Mouse (Mus musculus): Measurements from ENCODE around the gene Gm7544. TPM values are rescaled to one million over a fixed set of nuclear protein-coding genes. Genes with fewer than 3 reads are reported as not detected.
"Not testable (repeated sequence)": the region's sequence is repeated elsewhere in the genome, so short reads cannot be mapped to it uniquely, and the experiment has no call there.

Gene Gm7544
- not detected in 2 replicates for total RNA-seq (2021)
- long read RNA-seq, experiment 1, result 0 reads
- long read RNA-seq, experiment 2, result 0 reads

GRCm38 (mm10) chr1:82955913-82956312 is at the start of gene Gm7544:
Gm7544 (minus strand) TSS chr1:82956013.
- DNase-seq, result not testable (repeated sequence)

GRCm38 (mm10) chr1:83000306-83000705 is 44.5 kb upstream of the Gm7544 start, which contains the start of gene Gm47959:
Gm47959 (plus strand) TSS chr1:83000548.
- not testable (repeated sequence) for DNase-seq

DNA sequence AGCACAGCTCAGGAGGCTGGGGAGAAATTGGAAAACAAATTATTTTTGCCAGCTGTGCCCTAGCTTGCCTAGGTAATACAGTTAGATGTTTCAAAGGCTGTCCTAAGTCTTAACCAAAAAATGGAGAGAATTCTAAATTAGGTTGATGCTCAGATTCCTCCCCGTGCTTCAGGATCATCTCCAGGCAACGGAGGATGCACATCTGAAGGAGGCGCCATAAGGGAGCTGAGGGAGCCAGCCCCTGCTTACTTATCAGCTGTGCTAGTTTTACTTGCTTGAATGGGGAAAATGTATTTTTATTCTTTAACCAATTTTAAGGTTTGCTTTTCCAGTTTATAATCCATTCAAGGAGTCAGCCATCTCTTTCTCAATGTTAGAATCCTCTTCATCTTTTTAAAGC is 38.1 kb upstream of the Gm7544 start:
- no peak for DNase-seq

GRCm38 (mm10) chr1:82992093-82992492 is 36.3 kb upstream of the Gm7544 start:
- no peak for DNase-seq

DNA sequence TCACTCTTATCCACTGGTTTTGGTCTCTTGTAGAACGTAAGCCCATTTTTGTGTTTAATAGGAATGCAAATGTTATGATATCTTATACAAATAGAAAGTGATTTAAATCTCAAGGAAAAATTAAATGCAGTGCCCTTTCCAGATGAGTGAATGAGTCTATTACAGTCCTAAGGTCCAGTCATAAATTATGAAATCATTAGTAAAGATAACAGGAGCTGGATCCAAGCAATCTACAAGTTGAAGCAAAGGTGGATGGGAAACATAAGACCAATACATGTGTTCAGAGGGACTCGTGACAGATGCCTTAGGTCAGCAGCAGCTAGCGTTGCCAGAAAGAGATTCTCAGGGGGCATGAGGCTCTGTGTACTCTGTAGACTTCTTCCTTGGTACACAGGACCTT is 35.8 kb upstream of the Gm7544 start:
- no peak for DNase-seq

DNA sequence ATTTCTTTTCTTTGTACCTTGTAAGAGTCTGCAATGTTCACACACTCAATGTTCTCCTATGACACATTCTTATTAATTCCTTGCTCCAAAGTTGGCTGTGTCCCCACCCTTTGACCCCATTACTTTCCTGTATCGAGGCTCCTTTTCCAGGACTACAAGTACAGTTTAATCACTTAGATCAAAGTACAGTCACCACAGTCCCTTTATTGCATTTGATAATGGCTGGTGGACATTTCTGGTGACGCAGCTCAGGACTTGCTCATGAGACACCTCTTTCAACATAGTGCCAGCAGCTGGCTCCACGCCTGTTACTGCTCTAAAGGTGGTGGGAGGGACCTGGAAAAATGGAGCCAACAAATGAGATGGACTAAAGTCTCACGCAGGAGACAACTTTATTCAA is 35.2 kb upstream of the Gm7544 start:
- peak; percentile 9 for DNase-seq

- peak; percentile 40 for DNase-seq
These were observed 31.9 kb upstream of the Gm7544 start for GRCm38 (mm10) chr1:82987530-82988198.

GRCm38 (mm10) chr1:82986738-82987137 is 30.9 kb upstream of the Gm7544 start:
- no peak for DNase-seq

GRCm38 (mm10) chr1:82977840-82978239 is 22.0 kb upstream of the Gm7544 start:
- no peak for DNase-seq

DNA sequence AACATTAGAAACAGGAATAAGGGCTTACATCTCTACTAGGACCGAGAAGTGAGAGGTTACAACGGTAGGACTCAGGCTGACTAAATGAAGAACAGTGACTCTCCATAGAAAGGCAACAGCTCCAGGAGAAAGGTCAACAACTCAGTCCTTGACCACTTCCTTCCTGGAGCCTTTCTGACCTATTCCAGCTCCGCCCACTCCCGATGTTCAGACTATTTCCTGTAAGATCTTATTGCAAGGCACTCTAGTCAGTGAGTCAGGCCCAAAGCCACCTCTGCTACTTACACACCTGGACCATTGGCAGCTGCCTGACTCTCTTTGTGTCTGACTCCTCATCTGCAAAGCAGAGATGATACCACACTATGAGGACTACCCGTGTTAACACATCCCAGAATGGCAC is 19.9 kb upstream of the Gm7544 start:
- peak; percentile 36 for DNase-seq

DNA sequence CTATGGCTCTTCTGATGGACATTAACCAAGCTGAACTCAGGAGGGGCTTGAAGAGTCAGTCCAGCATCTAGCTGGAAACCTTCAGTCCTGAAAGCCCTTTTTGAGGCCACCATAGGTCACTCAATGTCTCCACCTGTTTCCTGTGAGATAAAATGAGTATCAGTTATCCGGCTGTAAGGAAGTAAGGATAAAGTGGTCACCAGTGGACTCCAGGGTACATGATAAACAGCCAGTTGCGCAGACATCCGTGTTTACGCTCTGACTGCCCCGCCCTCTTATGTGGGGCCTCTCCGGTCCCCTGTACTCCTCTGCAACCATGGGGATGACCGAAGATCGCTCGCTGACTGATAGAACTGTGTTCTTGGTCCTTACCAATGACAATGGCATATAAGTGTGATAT is 18.5 kb upstream of the Gm7544 start:
- DNase-seq, result peak; percentile 21

DNA sequence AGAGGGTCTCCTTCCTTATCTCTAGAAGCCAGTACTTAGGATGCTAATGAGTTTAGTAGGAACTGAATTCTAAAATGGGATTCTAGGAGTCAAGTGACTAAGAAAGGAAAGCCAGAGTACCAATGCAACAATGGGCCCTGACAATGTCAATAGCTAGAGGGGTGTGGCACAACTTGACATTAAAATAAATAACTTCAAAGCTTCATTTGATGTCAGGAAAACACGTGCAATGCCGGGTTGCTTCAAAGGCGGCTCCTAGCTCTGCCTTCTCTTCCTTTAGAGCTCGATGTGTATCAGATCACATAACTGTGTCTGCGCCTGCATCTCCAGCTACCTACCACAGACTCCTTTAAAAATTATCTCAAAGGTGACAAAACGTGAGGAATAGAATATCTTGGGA is 18.1 kb upstream of the Gm7544 start:
- no peak for DNase-seq

DNA sequence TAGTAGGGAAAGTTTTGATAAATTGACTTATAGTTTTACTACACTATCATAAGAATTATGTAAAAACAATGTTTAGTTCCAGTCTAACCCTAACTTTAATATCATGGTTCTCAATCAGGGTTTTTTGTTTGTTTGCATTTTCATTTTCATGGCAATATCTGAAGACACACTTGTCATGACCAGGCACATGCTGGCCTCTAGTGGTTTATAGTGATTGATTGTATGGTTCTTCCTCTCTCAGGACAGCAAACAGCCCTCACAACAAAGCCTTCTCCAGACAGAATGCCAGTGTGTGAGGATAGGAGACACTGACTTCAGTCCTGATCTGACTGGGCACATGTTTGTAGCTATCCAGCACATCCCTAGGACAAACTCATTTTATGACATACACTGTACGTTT is 17.4 kb upstream of the Gm7544 start:
- no peak for DNase-seq

- peak; percentile 58 for DNase-seq
These were observed 16.2 kb upstream of the Gm7544 start for GRCm38 (mm10) chr1:82972046-82972445.

- DNase-seq, result no peak
These were observed 10.6 kb upstream of the Gm7544 start for GRCm38 (mm10) chr1:82966413-82966812.

DNA sequence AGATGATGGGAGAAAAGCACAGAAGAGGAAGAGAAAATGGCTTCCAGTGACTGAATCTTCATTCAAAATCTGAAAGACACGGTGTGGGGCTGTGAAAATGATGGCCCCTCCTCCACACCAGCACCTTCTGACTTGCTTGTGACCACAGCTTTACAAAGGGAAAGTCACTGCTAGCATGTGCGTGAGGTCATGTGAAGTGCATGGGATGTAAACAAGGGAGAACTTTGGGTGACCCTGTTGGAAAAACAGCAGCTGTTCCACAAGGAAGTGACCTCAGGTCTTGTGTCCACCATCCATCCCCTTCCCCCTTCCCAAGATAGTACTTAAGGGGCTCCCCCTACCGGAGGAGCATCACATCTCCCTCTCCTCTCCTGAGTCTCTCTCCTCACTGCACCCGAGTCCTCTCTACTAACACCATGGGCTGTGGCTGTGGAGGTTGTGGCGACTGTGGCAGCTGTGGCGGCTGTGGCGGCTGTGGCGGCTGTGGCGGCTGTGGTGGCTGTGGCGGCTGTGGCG is 4.1 kb upstream of the Gm7544 start, which contains the start of gene Gm47955:
Gm47955 (plus strand) TSS at position 417 of the 516 bp plus-strand sequence.
- DNase-seq, result no peak

- DNase-seq, result no peak
These were observed 7.2 kb downstream of the Gm7544 start for GRCm38 (mm10) chr1:82948601-82949000.

GRCm38 (mm10) chr1:82946029-82946428 is 9.8 kb downstream of the Gm7544 start:
- not testable (repeated sequence) for DNase-seq

DNA sequence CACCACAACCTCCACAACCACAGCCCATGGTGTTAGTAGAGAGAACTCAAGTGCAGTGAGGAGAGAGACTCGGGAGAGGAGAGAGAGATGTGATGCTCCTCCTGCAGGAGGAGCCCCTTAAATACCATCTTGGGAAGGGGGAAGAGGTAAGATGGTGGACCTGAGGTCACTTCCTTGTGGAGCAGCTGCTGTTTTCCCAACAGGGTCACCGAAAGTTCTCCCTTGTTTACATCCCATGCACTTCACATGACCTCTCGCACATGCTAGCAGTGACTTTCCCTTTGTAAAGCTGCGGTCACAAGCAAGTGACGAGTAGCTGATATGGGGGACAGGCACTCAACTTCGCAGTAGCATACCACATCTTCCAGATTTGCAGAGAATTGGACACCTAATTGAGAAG is 12.5 kb downstream of the Gm7544 start, which contains the start of gene A030003K21Rik:
A030003K21Rik (minus strand) TSS at position 94 of the 400 bp plus-strand sequence.
- not testable (repeated sequence) for DNase-seq

DNA sequence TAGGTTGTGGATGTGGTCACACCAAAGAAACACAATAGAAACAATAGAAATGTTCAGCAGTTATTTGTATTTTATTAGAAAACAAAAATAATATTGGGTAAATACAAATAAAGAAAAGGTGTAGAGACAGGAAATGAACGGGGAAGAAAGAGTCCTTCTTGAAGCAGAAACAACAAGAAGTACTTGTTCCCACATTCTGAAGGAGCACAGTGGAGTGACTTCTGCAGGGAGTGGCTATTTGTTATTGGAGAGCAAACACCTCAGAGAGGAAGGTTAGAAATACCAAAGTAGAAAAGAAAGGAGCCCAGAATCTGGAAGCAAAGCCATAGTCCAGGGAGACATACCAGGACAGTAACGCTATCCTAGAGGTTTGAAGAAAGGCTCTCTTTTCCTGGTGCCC is 13.3 kb downstream of the Gm7544 start:
- DNase-seq, result not testable (repeated sequence)

GRCm38 (mm10) chr1:82938666-82939065 is 17.1 kb downstream of the Gm7544 start:
- DNase-seq, result no peak

DNA sequence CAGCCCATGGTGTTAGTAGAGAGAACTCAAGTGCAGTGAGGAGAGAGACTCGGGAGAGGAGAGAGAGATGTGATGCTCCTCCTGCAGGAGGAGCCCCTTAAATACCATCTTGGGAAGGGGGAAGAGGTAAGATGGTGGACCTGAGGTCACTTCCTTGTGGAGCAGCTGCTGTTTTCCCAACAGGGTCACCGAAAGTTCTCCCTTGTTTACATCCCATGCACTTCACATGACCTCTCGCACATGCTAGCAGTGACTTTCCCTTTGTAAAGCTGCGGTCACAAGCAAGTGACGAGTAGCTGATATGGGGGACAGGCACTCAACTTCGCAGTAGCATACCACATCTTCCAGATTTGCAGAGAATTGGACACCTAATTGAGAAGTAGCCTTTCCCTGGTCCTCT is 24.5 kb downstream of the Gm7544 start, which contains the start of gene Gm6217:
Gm6217 (minus strand) TSS at position 74 of the 400 bp plus-strand sequence.
- DNase-seq, result not testable (repeated sequence)

GRCm38 (mm10) chr1:82930558-82930957 is 25.3 kb downstream of the Gm7544 start:
- DNase-seq, result not testable (repeated sequence)

GRCm38 (mm10) chr1:82924650-82925049 is 31.2 kb downstream of the Gm7544 start, which contains the start of gene A030014E15Rik:
A030014E15Rik (plus strand) TSS chr1:82924917.
- peak; percentile 20 for DNase-seq

Data from adrenal gland, postnatal 14 days (tissue).